Mouse (Mus musculus) CH12F3 (cell line): ENCODE data around the gene Zfp934.
"Not testable (repeated sequence)": the region's sequence is repeated elsewhere in the genome, so short reads cannot be mapped to it uniquely, and the experiment has no call there.

Source experiments
- in situ Hi-C: fragments of 300-500 bp; cut with MboI; formaldehyde crosslinking; loops from 2 replicates; pipeline ENCODE4 v1.14.3; 2020; ENCODE audit warnings: low sequenced_read_pairs

Zfp934 gene

DNA sequence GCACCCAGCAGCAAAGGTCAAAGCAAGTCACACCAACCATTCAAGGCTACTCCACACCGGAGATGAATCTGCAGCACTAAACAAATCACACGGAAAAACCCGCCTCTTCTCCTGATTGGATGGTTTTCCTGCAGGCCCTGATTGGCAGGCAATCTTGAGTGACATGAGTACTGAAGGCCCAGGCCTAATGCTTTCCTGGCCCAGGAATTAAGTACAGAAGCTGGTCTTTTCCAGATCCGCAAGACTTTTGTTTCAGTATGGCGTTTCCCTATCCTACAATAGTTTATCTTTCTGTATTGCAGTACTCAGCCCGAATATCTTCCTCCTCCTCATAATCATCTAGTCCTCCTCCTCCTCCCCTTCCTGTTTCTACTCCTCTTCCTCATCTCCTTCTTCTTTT lies at the start of gene Zfp934:
Zfp934 (minus strand) TSS at position 101 of the 400 bp plus-strand sequence.
- in situ Hi-C loops: not testable (repeated sequence)

DNA sequence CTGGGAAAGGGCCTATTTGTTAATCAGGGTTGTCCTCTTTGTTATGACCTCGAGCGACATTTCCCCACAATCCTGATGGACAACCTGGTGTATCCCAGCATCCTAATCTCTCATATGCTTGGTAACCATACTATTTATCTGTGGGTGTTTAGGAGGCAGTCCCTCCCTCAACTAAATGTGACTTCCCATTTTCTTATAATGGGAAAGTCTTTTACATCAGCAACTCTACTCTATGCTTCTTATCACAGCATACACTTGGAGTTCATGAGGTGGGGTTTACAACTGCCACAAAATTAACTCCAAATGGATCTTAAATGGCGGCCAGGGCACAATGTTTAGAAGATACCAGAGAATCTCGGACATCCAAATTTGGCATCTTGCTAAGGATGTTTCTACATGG lies 46.5 kb upstream of the Zfp934 start:
- in situ Hi-C loops: not testable (repeated sequence)

DNA sequence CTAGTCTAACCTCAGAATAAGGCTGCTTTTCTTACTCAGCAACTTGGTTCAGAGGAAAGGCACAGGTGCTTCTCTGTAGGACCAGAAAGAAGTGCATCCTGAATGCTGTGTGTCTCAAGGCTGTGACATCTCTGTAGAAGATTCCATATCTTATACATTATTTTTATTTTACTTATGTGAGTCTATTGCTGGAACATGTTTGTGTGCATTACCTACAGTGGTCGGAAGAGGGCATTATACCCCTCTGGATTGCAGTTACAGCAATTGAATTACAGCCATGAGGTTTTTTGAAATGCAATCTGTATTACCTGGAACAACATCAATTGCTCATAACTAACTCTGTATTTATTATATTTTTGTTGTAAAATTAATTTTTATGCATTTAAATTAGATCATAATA lies 9.3 kb downstream of the Zfp934 start:
- in situ Hi-C loops: not testable (repeated sequence)

DNA sequence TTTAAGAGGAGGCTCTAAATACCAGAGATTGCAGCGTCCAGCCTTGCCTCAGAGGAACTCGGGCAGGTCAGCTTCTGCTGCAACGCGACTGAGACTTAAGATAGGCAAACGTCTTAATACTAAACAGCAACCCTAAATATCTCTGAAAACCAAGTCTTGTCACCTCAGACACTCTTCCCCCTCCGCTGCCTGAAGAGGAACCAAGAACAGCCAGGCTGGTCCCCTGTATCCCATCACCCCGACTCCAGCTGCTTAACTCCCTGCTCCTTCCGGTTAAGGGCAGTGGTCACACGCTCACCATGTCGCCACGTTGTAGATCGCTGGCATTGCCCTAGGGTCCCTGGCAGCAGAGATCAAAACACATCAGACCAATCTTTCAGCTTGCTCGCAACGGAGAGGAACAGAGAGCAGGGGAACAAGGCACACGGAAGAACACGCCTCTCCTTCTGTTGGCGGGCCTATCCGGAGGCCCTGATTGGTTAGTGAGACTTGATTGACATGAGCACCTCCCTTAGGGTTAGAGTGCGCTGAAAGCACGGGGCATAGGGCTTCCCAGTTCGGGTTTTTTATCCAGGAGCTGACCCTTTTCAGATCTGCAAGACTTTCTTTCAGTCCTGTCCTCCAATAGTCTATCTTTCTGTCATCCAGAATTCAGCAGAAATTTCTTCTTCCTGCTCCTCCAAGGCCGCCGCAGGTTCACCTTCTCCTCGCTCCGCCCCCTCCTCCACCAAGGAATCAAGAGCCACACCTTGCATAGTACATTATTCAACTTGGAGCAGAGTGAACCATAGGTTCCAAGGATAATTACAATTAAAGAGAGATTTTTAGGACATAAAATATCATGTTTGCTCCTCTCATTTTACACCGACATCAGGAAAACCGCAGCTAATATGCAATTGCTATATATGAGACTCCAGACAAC lies 12.5 kb downstream of the Zfp934 start, which contains the start of gene Zfp935:
Zfp935 (minus strand) TSS at position 323 of the 922 bp plus-strand sequence.
- in situ Hi-C loops: not testable (repeated sequence)

DNA sequence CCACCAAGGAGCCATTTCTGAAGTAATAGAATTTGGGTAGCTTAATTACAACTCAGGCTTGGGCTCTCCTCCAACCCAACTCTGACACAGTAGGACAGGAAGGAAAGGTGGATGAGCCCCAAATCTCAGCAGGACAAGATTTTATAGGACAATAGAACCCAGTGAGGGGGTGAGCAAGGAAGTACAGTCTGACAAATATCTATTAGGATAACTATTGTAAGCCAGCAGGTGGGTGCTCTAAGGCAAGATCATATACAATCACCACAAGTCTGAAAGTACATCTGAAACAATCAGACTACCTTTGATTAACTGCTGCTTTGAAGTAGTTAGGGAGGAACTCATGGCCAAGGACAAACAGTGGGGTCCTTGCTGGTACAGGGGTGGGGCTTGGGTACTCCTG lies 40.9 kb downstream of the Zfp934 start:
- in situ Hi-C loops: not testable (repeated sequence)

DNA sequence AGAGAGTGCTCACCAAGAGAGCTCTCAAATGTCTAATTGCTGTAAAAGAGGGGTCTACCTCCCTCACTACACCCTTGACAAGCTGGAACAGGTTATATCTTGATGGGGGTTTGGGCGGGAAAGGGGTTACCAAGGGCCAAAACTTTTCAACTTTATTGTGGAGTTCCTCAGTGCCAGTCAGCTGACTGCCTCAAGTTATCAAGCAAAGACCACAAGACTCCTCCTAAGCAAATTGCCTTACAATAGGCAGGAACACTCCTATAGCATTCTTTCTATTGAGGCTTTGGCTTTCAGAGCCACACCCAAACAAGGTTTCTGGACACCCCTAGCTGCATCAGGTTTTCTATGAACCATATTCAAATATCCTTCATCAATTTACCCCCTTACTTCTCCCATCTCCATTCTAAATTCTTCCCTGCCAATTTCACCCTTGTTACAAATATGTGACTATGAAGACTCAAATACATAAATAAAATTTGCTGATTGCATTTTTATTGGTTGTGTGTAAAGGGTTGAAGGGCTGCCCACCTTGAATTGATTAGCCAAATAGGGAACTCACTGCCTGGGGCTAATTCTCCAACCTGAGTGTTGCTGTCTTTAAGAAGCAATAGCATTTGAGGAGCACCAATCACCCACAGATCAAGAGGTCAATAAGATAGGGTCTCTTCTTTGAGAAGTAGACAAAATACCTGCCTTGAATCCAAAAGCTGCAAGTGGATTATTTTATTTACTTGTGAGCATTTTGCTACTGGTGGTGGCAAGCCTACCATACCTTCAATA lies 60.2 kb downstream of the Zfp934 start:
- in situ Hi-C loops: not testable (repeated sequence)

DNA sequence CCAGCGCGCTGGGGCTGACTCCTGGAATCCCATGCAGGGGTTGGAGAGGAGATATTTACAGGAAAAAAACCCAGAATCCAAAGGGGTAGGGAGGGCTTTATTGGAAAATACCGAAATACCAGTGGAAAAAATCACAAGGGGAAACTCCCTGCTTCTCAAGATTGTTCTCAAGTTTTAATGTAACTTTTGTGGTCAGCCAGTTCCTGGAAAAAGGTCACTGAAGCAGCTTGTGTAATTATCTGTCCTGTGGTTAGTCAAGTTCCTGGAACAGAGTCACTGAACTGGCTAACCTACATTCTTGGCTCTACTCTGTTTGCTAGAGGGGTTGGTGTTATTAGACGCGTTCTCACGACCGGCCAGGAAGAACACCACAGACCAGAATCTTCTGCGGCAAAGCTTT lies 98.3 kb downstream of the Zfp934 start:
- in situ Hi-C loops: not testable (repeated sequence)

DNA sequence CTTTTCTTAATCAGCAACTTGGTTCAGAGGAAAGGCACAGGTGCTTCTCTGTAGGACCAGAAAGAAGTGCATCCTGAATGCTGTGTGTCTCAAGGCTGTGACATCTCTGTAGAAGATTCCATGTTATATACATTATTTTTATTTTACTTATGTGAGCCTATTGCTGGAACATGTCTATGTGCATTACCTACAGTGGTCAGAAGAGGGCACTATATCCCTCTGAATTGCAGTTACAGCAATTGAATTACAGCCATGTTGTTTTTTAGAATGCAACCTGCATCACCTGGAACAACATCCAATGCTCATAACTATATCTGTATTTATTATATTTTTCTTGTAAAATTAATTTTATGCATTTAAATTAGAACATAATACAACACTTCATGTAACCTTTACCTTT lies 101.1 kb downstream of the Zfp934 start:
- in situ Hi-C loops: not testable (repeated sequence)

DNA sequence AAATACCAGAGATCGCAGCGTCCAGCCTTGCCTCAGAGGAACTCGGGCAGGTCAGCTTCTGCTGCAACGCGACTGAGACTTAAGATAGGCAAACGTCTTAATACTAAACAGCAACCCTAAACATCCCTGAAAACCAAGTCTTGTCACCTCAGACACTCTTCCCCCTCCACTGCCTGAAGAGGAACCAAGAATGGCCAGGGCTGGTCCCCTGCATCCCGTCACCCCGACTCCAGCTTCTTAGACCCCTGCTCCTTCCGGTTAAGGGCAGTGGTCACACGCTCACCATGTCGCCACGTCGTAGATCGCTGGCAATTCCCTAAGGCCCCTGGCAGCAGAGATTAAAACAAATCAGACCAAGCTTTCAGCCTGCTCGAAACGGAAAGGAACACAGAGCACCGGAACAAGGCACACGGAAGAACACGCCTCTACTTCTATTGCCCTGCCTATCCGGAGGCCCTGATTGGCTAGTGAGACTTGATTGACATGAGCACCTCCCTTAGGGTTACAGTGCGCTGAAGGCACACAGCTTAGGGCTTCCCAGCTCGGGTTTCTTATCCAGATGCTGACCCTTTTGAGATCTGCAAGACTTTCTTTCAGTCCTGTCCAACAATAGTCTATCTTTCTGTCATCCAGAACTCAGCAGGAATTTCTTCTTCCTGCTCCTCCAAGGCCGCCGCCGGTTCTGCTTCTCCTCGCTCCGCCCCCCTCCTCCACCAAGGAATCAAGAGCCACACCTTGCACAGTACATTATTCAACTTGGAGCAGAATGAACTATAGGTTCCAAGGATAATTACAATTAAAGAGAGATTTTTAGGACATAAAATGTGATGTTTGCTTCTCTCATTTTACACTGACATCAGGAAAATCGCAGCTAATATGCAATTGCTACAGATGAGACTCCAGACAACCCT lies 104.3 kb downstream of the Zfp934 start, which contains the start of gene Gm49359:
Gm49359 (minus strand) TSS at position 409 of the 911 bp plus-strand sequence.
- in situ Hi-C loops: not testable (repeated sequence)
